Mouse (Mus musculus): ENCODE data around the gene Mrpl44. TPM values are rescaled to one million over a fixed set of nuclear protein-coding genes. Genes with fewer than 3 reads are reported as not detected.

Mrpl44 gene
- polyA plus RNA-seq, 1 experiment from 2014 or later, result 47.2 TPM

- ATAC-seq (ENCODE audit: insufficient number of reproducible peaks, insufficient read depth, low FRiP score, low read depth), result no peak
- Histone ChIP-seq H3K27me3 (ENCODE audit: control insufficient read depth, insufficient read depth, low read length) (no peaks in the 10 kb centered on the region), H3K9ac (replicated peaks; ENCODE audit: low read depth, low read length) (no peak overlapping the region), H3K4me1 (ENCODE audit: control insufficient read depth, insufficient read depth, low read length) (no peaks in the 10 kb centered on the region), H3K4me3 (ENCODE audit: low read depth, low read length) (no peak overlapping the region), H3K9me3 (ENCODE audit: control insufficient read depth, low read depth, low read length) (peaks cover 3% of the 10 kb centered on the region; the same call in 1 of the 2 replicates), H3K27ac (ENCODE audit: low read length) (no peak overlapping the region), H3K4me2 (replicated peaks; ENCODE audit: low read depth, low read length) (no peak overlapping the region), H3K36me3 (ENCODE audit: control insufficient read depth, insufficient read depth, low read length) (no peaks in the 10 kb centered on the region)
- 66% methylated on average over 7 of the region's 7 CpGs for WGBS
Observed at GRCm38 (mm10) chr1:79752015-79752695, 23.7 kb upstream of the Mrpl44 start.

DNA sequence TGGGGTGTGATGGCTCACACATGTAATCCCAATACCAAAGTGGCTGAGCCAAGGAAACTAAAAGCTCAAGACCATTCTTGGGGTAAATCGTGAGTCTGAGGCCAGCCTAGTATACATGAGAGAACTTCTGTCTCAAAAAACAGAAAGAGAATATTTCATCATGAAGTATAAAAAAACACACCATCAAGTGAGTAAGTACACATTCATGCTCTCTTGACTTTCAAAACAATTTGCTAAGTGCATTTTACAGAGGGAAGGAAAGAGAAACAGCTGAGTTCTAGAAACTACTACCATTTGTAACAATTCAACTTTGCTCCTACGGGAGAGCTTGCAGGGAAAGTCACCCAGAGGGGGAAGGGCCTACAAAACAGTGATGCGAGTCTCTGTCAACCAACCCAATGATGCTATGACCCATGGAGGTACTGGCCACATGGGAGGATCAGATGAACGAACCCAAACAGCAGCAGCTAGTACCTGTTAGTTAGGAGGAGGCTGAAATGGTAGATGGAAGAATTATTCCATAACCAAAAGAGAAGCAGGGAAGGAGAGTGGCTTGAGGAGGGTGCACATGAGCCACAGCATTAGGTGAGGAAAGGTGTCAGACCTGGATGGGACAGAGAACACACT lies 23.0 kb upstream of the Mrpl44 start:
- H3K4me3 ChIP-seq (ENCODE audit: low read depth, low read length), result no peak overlapping the region
- H3K9ac ChIP-seq (replicated peaks; ENCODE audit: low read depth, low read length), result no peak overlapping the region
- 76% methylated on average over 4 of the region's 4 CpGs for WGBS
- no peak for ATAC-seq (ENCODE audit: insufficient number of reproducible peaks, insufficient read depth, low FRiP score, low read depth)
- H3K27ac ChIP-seq (ENCODE audit: low read length), result no peak overlapping the region
- no peaks in the 10 kb centered on the region for H3K27me3 ChIP-seq (ENCODE audit: control insufficient read depth, insufficient read depth, low read length)
- H3K36me3 ChIP-seq (ENCODE audit: control insufficient read depth, insufficient read depth, low read length), result no peaks in the 10 kb centered on the region
- no peak overlapping the region for H3K4me2 ChIP-seq (replicated peaks; ENCODE audit: low read depth, low read length)
- no peaks in the 10 kb centered on the region for H3K4me1 ChIP-seq (ENCODE audit: control insufficient read depth, insufficient read depth, low read length)
- peaks cover 3% of the 10 kb centered on the region; the same call in 1 of the 2 replicates for H3K9me3 ChIP-seq (ENCODE audit: control insufficient read depth, low read depth, low read length)

GRCm38 (mm10) chr1:79753456-79753855 lies 22.4 kb upstream of the Mrpl44 start:
- no peak overlapping the region for H3K27ac ChIP-seq (ENCODE audit: low read length)
- WGBS, result 86% methylated on average over 3 of the region's 3 CpGs

DNA sequence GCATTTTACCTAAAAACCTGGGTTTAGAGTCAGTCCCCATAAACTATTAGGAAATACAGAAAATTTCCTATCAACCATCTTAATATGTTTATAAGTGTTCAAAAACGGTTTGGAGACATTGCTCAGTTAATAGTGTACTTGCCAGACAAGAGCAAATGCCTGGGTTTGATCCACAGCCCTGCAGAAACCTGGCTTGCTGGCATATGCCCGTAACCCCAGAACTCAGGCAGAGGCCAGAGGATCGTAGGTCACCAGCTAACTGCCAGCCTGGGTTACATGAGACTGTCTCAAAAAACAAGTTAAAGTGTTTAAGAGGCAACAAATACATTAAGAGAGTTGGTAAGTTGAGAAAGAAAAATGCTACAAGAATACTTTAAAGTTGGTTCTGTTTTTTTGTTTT lies 20.9 kb upstream of the Mrpl44 start:
- Histone ChIP-seq H3K4me1 (ENCODE audit: control insufficient read depth, insufficient read depth, low read length) (peaks cover 3% of the 10 kb centered on the region; the same call in 1 of the 2 replicates), H3K9ac (replicated peaks; ENCODE audit: low read depth, low read length) (no peak overlapping the region), H3K27me3 (ENCODE audit: control insufficient read depth, insufficient read depth, low read length) (no peaks in the 10 kb centered on the region), H3K27ac (ENCODE audit: low read length) (no peak overlapping the region), H3K4me2 (replicated peaks; ENCODE audit: low read depth, low read length) (no peak overlapping the region), H3K9me3 (ENCODE audit: control insufficient read depth, low read depth, low read length) (peaks cover 3% of the 10 kb centered on the region; the same call in 1 of the 2 replicates), H3K4me3 (ENCODE audit: low read depth, low read length) (no peak overlapping the region), H3K36me3 (ENCODE audit: control insufficient read depth, insufficient read depth, low read length) (no peaks in the 10 kb centered on the region)
- ATAC-seq (ENCODE audit: insufficient number of reproducible peaks, insufficient read depth, low FRiP score, low read depth), result no peak
- 83% methylated on average over 3 of the region's 3 CpGs for WGBS

More at GRCm38 (mm10) chr1:79753456-79753855, 22.4 kb upstream of the Mrpl44 start:
- Histone ChIP-seq H3K36me3 (ENCODE audit: control insufficient read depth, insufficient read depth, low read length) (no peaks in the 10 kb centered on the region), H3K9me3 (ENCODE audit: control insufficient read depth, low read depth, low read length) (peaks cover 3% of the 10 kb centered on the region; the same call in 1 of the 2 replicates), H3K9ac (replicated peaks; ENCODE audit: low read depth, low read length) (no peak overlapping the region), H3K4me1 (ENCODE audit: control insufficient read depth, insufficient read depth, low read length) (no peaks in the 10 kb centered on the region), H3K4me3 (ENCODE audit: low read depth, low read length) (no peak overlapping the region), H3K27me3 (ENCODE audit: control insufficient read depth, insufficient read depth, low read length) (no peaks in the 10 kb centered on the region), H3K4me2 (replicated peaks; ENCODE audit: low read depth, low read length) (no peak overlapping the region)
- no peak for ATAC-seq (ENCODE audit: insufficient number of reproducible peaks, insufficient read depth, low FRiP score, low read depth)

- WGBS, result 43% methylated on average over 2 of the region's 2 CpGs
- no peak for ATAC-seq (ENCODE audit: insufficient number of reproducible peaks, insufficient read depth, low FRiP score, low read depth)
Observed at GRCm38 (mm10) chr1:79755376-79755775, 20.4 kb upstream of the Mrpl44 start.

GRCm38 (mm10) chr1:79756417-79756816 lies 19.4 kb upstream of the Mrpl44 start:
- no peak for ATAC-seq (ENCODE audit: insufficient number of reproducible peaks, insufficient read depth, low FRiP score, low read depth)
- Histone ChIP-seq H3K4me3 (ENCODE audit: low read depth, low read length) (no peak overlapping the region), H3K4me2 (replicated peaks; ENCODE audit: low read depth, low read length) (no peak overlapping the region), H3K9ac (replicated peaks; ENCODE audit: low read depth, low read length) (no peak overlapping the region), H3K9me3 (ENCODE audit: control insufficient read depth, low read depth, low read length) (no peaks in the 10 kb centered on the region), H3K27ac (ENCODE audit: low read length) (no peak overlapping the region), H3K27me3 (ENCODE audit: control insufficient read depth, insufficient read depth, low read length) (no peaks in the 10 kb centered on the region), H3K4me1 (ENCODE audit: control insufficient read depth, insufficient read depth, low read length) (peaks cover 8% of the 10 kb centered on the region; the same call in 1 of the 2 replicates), H3K36me3 (ENCODE audit: control insufficient read depth, insufficient read depth, low read length) (no peaks in the 10 kb centered on the region)
- 92% methylated on average over 5 of the region's 5 CpGs for WGBS

More at GRCm38 (mm10) chr1:79755376-79755775, 20.4 kb upstream of the Mrpl44 start:
- H3K9me3 ChIP-seq (ENCODE audit: control insufficient read depth, low read depth, low read length), result peaks cover 3% of the 10 kb centered on the region; the same call in 1 of the 2 replicates
- no peak overlapping the region for H3K4me2 ChIP-seq (replicated peaks; ENCODE audit: low read depth, low read length)
- H3K4me3 ChIP-seq (ENCODE audit: low read depth, low read length), result no peak overlapping the region
- no peak overlapping the region for H3K27ac ChIP-seq (ENCODE audit: low read length)
- H3K27me3 ChIP-seq (ENCODE audit: control insufficient read depth, insufficient read depth, low read length), result no peaks in the 10 kb centered on the region
- H3K36me3 ChIP-seq (ENCODE audit: control insufficient read depth, insufficient read depth, low read length), result no peaks in the 10 kb centered on the region
- H3K9ac ChIP-seq (replicated peaks; ENCODE audit: low read depth, low read length), result no peak overlapping the region
- H3K4me1 ChIP-seq (ENCODE audit: control insufficient read depth, insufficient read depth, low read length), result peaks cover 4% of the 10 kb centered on the region; the same call in 1 of the 2 replicates

DNA sequence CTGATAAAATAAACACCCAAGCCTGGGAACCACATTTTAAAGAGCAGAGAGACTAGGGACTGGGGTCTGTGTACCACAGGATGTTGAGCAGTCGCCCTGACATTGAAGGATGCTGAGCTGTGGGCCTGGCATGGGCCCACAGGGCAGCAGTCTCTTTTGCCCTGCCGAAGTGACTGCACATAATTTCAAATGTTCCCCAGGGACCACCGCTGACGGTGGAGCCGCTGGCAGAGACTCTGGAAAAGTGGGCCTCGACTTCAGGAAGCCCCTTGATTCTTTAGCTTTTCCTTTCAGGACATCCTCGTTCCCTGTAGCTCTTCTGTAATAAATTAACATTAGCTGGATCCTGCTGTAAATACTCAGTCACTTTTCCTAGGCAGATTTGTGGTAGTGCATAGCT lies 18.7 kb upstream of the Mrpl44 start:
- 58% methylated on average over 7 of the region's 7 CpGs for WGBS
- Histone ChIP-seq H3K27ac (ENCODE audit: low read length) (no peak overlapping the region), H3K4me1 (ENCODE audit: control insufficient read depth, insufficient read depth, low read length) (peaks cover 8% of the 10 kb centered on the region; the same call in 1 of the 2 replicates), H3K4me3 (ENCODE audit: low read depth, low read length) (no peak overlapping the region), H3K36me3 (ENCODE audit: control insufficient read depth, insufficient read depth, low read length) (no peaks in the 10 kb centered on the region), H3K9ac (replicated peaks; ENCODE audit: low read depth, low read length) (no peak overlapping the region), H3K27me3 (ENCODE audit: control insufficient read depth, insufficient read depth, low read length) (no peaks in the 10 kb centered on the region), H3K4me2 (replicated peaks; ENCODE audit: low read depth, low read length) (no peak overlapping the region), H3K9me3 (ENCODE audit: control insufficient read depth, low read depth, low read length) (no peaks in the 10 kb centered on the region)
- no peak for ATAC-seq (ENCODE audit: insufficient number of reproducible peaks, insufficient read depth, low FRiP score, low read depth)

- no peaks in the 10 kb centered on the region for H3K36me3 ChIP-seq (ENCODE audit: control insufficient read depth, insufficient read depth, low read length)
- H3K4me3 ChIP-seq (ENCODE audit: low read depth, low read length), result no peak overlapping the region
- no peaks in the 10 kb centered on the region for H3K27me3 ChIP-seq (ENCODE audit: control insufficient read depth, insufficient read depth, low read length)
- no peak overlapping the region for H3K4me2 ChIP-seq (replicated peaks; ENCODE audit: low read depth, low read length)
- no peak for ATAC-seq (ENCODE audit: insufficient number of reproducible peaks, insufficient read depth, low FRiP score, low read depth)
- H3K27ac ChIP-seq (ENCODE audit: low read length), result no peak overlapping the region
- H3K9ac ChIP-seq (replicated peaks; ENCODE audit: low read depth, low read length), result no peak overlapping the region
- H3K4me1 ChIP-seq (ENCODE audit: control insufficient read depth, insufficient read depth, low read length), result peaks cover 8% of the 10 kb centered on the region; the same call in 1 of the 2 replicates
- no peaks in the 10 kb centered on the region for H3K9me3 ChIP-seq (ENCODE audit: control insufficient read depth, low read depth, low read length)
- WGBS, result 75% methylated on average over 4 of the region's 4 CpGs
Observed at GRCm38 (mm10) chr1:79757597-79757996, 18.2 kb upstream of the Mrpl44 start.
